Mouse (Mus musculus): Measurements from ENCODE around the gene Hist1h1t. TPM values are rescaled to one million over a fixed set of nuclear protein-coding genes. Genes with fewer than 3 reads are reported as not detected.
A peak's percentile ranks its signal among the peaks of the same experiment; 100 is the strongest.
"Not testable (repeated sequence)": the region's sequence is repeated elsewhere in the genome, so short reads cannot be mapped to it uniquely, and the experiment has no call there.

Gene Hist1h1t
- polyA plus RNA-seq, 1 experiment = not detected

DNA sequence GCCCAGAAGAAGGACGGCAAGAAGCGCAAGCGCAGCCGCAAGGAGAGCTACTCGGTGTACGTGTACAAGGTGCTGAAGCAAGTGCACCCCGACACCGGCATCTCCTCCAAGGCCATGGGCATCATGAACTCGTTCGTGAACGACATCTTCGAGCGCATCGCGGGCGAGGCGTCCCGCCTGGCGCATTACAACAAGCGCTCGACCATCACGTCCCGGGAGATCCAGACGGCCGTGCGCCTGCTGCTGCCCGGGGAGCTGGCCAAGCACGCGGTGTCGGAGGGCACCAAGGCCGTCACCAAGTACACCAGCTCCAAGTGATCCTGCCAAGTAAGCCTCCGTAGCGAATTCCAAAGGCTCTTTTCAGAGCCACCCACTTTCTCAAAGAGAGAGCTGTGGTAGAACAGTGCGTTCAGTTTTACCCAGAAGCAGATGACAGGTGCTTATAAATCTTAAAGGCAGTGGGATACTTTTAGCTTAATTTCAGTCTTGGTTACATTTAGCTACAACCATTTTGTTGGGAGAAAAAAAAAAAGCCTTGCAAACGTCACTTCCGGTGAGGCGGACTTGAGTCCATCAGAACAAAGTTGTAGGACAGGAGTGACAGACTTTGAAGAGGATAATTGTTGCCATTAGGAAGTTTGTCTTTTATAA lies 11.2 kb upstream of the Hist1h1t start:
- H3K27me3 ChIP-seq (ENCODE audit: control insufficient read depth, insufficient read depth, low read length); H3K36me3 ChIP-seq (ENCODE audit: control insufficient read depth, insufficient read depth, low read length); H3K4me1 ChIP-seq (ENCODE audit: control insufficient read depth, insufficient read depth, insufficient read length, low read length): not testable (repeated sequence)
- Histone ChIP-seq H3K4me3 (ENCODE audit: low read depth, low read length) (peak overlapping the region; percentile 60), H3K27ac (ENCODE audit: insufficient read depth, low read depth, low read length) (peak overlapping the region; percentile 97)
- peak; percentile 52; the same call in 1 of the 2 replicates for TF ChIP-seq POLR2A (IDR thresholded peaks at IDR 0.05; ENCODE audit: low read depth, low read length)
- under 1% methylated on average over 19 of the region's 37 CpGs for WGBS

DNA sequence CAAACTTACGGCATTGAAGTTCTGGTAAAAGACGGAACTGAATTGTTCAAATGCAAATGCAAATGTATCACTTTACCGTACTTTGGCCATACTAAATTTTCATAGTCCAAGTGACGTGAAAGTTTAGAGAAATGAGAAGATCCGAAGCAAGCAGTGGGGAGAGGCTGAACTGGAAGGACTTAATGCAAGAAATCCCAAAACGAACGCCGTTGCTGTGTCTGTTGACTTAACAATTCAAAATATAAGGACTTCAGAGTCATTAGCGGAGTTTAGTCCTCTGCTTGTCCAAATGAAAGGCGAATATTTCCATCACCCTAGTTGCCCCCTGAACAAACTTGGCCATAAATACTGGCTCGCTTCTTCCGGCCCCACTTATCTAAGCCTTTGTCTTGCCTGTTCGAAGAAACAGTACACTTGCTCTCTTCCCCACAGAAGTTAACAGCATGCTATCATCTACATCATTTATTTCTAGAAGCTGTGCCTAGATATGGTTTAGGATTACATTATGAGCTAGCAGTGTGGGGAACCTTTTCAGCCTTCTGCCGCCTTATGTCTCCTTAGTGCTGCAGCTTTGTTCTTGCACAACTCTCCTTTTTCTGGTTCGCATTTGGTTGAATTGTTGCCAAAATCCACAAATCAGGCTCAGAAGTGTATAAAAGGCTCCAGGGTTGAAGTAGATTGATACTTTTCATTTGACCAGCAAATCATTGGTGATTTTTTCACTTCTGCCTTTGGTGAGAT lies 10.3 kb upstream of the Hist1h1t start:
- H3K4me3 ChIP-seq (ENCODE audit: low read depth, low read length) = peak overlapping the region; percentile 45; the same call in 1 of the 2 replicates
- peak overlapping the region; percentile 97 for H3K27ac ChIP-seq (ENCODE audit: insufficient read depth, low read depth, low read length)
- TF ChIP-seq POLR2A (IDR thresholded peaks at IDR 0.05; ENCODE audit: low read depth, low read length) (no peak), CTCF (IDR thresholded peaks at IDR 0.05; ENCODE audit: extremely low read depth, insufficient read length, insufficient replicate concordance, low read depth, low read length) (no peak)
- peaks cover 6% of the 10 kb centered on the region; the same call in 1 of the 2 replicates for H3K4me1 ChIP-seq (ENCODE audit: control insufficient read depth, insufficient read depth, insufficient read length, low read length)
- under 1% methylated on average over 15 of the region's 15 CpGs for WGBS
- no peaks in the 10 kb centered on the region for H3K27me3 ChIP-seq (ENCODE audit: control insufficient read depth, insufficient read depth, low read length)
- no peaks in the 10 kb centered on the region for H3K36me3 ChIP-seq (ENCODE audit: control insufficient read depth, insufficient read depth, low read length)

DNA sequence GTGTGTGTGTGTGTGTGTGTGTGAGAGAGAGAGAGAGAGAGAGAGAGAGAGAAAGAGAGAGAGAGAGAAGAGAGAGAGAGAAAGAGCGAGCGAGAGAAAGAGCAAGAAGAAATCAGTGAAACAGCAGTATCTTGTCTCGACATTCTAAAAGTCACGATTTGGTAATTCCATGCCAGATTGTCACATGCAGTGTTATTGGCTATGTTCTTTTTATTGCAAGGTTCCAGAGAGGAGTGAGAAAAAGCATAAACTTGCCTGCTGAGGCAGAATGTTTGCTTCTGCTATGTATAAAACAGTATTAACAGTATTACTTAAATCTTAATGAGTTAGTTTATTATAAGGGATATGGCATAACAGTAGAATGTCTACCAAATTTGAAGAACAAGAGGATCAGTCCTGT lies 9.6 kb upstream of the Hist1h1t start:
- Histone ChIP-seq H3K4me1 (ENCODE audit: control insufficient read depth, insufficient read depth, insufficient read length, low read length) (peaks cover 6% of the 10 kb centered on the region; the same call in 1 of the 2 replicates), H3K4me3 (ENCODE audit: low read depth, low read length) (peak overlapping the region; percentile 45; the same call in 1 of the 2 replicates), H3K27me3 (ENCODE audit: control insufficient read depth, insufficient read depth, low read length) (no peaks in the 10 kb centered on the region), H3K36me3 (ENCODE audit: control insufficient read depth, insufficient read depth, low read length) (peaks cover 2% of the 10 kb centered on the region; the same call in 1 of the 2 replicates), H3K27ac (ENCODE audit: insufficient read depth, low read depth, low read length) (peak overlapping the region; percentile 97)
- 9% methylated on average over 4 of the region's 4 CpGs for WGBS
- TF ChIP-seq POLR2A (IDR thresholded peaks at IDR 0.05; ENCODE audit: low read depth, low read length) = no peak
- TF ChIP-seq CTCF (IDR thresholded peaks at IDR 0.05; ENCODE audit: extremely low read depth, insufficient read length, insufficient replicate concordance, low read depth, low read length) = no peak

DNA sequence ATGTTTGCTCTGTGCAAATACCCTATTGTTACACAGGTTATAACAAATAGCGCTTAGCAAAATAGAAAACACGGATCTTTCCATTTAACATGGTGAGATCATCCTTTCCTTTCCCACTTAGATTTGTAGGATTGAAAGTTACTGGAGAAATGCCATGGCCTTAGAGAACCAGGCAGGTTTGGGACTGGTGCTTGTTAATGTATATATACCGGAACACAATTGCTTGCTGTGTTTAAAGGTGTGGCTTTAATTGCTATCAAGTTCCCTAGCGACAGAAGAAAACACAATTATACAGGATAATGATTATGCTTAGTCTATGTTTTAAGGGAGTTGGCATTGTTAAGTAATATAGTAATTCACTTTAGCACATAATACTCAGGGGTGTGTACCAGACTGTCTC lies 8.4 kb upstream of the Hist1h1t start:
- no peak overlapping the region for H3K27ac ChIP-seq (ENCODE audit: insufficient read depth, low read depth, low read length)
- no peak overlapping the region for H3K4me3 ChIP-seq (ENCODE audit: low read depth, low read length)
- TF ChIP-seq CTCF (IDR thresholded peaks at IDR 0.05; ENCODE audit: extremely low read depth, insufficient read length, insufficient replicate concordance, low read depth, low read length) (no peak), POLR2A (IDR thresholded peaks at IDR 0.05; ENCODE audit: low read depth, low read length) (no peak)
- H3K4me1 ChIP-seq (ENCODE audit: control insufficient read depth, insufficient read depth, insufficient read length, low read length) = peaks cover 6% of the 10 kb centered on the region; the same call in 1 of the 2 replicates
- H3K36me3 ChIP-seq (ENCODE audit: control insufficient read depth, insufficient read depth, low read length) = peaks cover 8% of the 10 kb centered on the region; the same call in 1 of the 2 replicates
- 34% methylated on average over 4 of the region's 4 CpGs for WGBS
- no peaks in the 10 kb centered on the region for H3K27me3 ChIP-seq (ENCODE audit: control insufficient read depth, insufficient read depth, low read length)

DNA sequence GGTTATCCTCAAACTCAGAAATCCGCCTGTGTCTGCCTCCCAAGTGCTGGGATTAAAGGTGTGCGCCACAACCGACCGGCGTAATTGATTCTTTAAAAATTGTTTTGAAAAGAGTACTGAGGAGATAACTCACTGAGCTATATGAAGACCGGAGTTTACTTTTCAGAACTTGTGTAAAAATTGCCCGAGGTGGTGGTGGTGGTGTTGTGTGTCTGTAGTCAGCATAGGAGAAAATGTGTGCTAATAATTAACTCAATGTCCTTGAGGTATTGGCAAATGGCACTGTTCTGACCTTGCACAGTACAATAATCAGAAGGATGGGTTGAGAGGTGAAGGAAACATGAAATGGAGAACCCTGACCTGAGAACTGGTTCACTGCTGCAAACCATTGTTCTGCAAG lies 7.7 kb upstream of the Hist1h1t start:
- Histone ChIP-seq H3K27ac (ENCODE audit: insufficient read depth, low read depth, low read length) (peak overlapping the region; percentile 93), H3K36me3 (ENCODE audit: control insufficient read depth, insufficient read depth, low read length) (peaks cover 8% of the 10 kb centered on the region; the same call in 1 of the 2 replicates), H3K27me3 (ENCODE audit: control insufficient read depth, insufficient read depth, low read length) (no peaks in the 10 kb centered on the region), H3K4me1 (ENCODE audit: control insufficient read depth, insufficient read depth, insufficient read length, low read length) (peaks cover 6% of the 10 kb centered on the region; the same call in 1 of the 2 replicates), H3K4me3 (ENCODE audit: low read depth, low read length) (peak overlapping the region; percentile 37)
- 30% methylated on average over 7 of the region's 7 CpGs for WGBS
- TF ChIP-seq POLR2A (IDR thresholded peaks at IDR 0.05; ENCODE audit: low read depth, low read length) = no peak
- no peak for TF ChIP-seq CTCF (IDR thresholded peaks at IDR 0.05; ENCODE audit: extremely low read depth, insufficient read length, insufficient replicate concordance, low read depth, low read length)

DNA sequence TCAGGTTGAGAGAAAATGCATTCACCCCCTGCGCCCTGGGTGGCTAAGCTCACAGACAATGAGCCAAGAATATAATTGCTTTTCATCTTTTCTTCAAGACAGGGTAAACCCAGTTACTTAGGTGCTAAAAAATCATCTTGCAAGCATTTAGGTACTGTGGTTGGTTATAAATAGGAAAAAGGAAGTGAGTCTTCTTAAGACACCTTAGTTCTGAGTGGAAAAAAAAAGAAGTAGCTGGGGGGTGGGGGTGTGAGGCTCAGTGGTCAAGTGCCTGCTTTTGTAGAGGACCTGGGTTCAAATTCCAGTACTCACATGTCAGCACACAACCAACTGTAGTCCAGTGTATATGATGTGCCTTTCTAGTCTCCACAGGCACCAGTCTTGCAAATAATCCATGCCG lies 6.7 kb upstream of the Hist1h1t start:
- Histone ChIP-seq H3K27me3 (ENCODE audit: control insufficient read depth, insufficient read depth, low read length) (no peaks in the 10 kb centered on the region), H3K4me1 (ENCODE audit: control insufficient read depth, insufficient read depth, insufficient read length, low read length) (peaks cover 7% of the 10 kb centered on the region), H3K27ac (ENCODE audit: insufficient read depth, low read depth, low read length) (0 out of 2 replicates have a peak overlapping the region, but pooled peaks have one; percentile 37), H3K4me3 (ENCODE audit: low read depth, low read length) (no peak overlapping the region), H3K36me3 (ENCODE audit: control insufficient read depth, insufficient read depth, low read length) (peaks cover 9% of the 10 kb centered on the region; the same call in 1 of the 2 replicates)
- WGBS = 91% methylated on average over 2 of the region's 2 CpGs
- no peak for TF ChIP-seq CTCF (IDR thresholded peaks at IDR 0.05; ENCODE audit: extremely low read depth, insufficient read length, insufficient replicate concordance, low read depth, low read length)
- no peak for TF ChIP-seq POLR2A (IDR thresholded peaks at IDR 0.05; ENCODE audit: low read depth, low read length)

DNA sequence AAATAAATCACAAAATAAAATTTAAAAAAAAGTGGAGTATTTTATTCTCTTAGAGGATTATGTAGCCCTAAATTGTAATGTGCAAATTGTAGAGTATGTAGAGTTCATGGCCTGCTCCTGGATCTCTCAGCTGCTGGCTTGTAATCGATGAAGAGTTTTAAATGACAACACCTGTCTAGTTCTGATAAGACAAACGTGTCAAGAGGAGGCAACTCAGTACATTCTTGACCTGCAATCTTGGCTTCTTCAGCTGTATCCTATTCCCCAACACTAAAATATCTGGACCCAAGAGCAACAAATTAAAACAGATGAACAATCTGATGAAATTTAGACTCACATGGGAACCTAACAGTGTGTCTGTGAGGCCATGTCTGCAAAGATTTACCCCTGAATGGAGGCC lies 6.2 kb upstream of the Hist1h1t start:
- TF ChIP-seq CTCF (IDR thresholded peaks at IDR 0.05; ENCODE audit: extremely low read depth, insufficient read length, insufficient replicate concordance, low read depth, low read length) (no peak), POLR2A (IDR thresholded peaks at IDR 0.05; ENCODE audit: low read depth, low read length) (no peak)
- H3K27me3 ChIP-seq (ENCODE audit: control insufficient read depth, insufficient read depth, low read length) = no peaks in the 10 kb centered on the region
- peaks cover 9% of the 10 kb centered on the region; the same call in 1 of the 2 replicates for H3K36me3 ChIP-seq (ENCODE audit: control insufficient read depth, insufficient read depth, low read length)
- no peak overlapping the region for H3K4me3 ChIP-seq (ENCODE audit: low read depth, low read length)
- WGBS = 28% methylated on average over 2 of the region's 2 CpGs
- peaks cover 7% of the 10 kb centered on the region for H3K4me1 ChIP-seq (ENCODE audit: control insufficient read depth, insufficient read depth, insufficient read length, low read length)
- no peak overlapping the region for H3K27ac ChIP-seq (ENCODE audit: insufficient read depth, low read depth, low read length)
